Mouse (Mus musculus) kidney, adult 2 months (tissue): ENCODE measurements at regions not wholly inside any gene's neighbourhood (a gene's known extent, or its start where the extent isn't known, plus 50 kb on each side); places are given as distances from the start of the nearest gene placed in this dataset.

Source experiments
- CTCF ChIP-seq: fragments of 200-500 bp; conservative IDR thresholded peaks from 2 replicates; pipeline ENCODE4 v1.5.1; 2011; ENCODE audit warnings: low read depth, mild to moderate bottlenecking, control low read depth, low read length, moderate library complexity, mixed read lengths; ENCODE audit not compliant: insufficient read depth, insufficient read length
- POLR2A ChIP-seq: fragments of 200-500 bp; IDR thresholded peaks from one replicate; pipeline ENCODE4 v1.6.1; 2011; ENCODE audit warnings: low read depth, low read length, control low read depth

DNA sequence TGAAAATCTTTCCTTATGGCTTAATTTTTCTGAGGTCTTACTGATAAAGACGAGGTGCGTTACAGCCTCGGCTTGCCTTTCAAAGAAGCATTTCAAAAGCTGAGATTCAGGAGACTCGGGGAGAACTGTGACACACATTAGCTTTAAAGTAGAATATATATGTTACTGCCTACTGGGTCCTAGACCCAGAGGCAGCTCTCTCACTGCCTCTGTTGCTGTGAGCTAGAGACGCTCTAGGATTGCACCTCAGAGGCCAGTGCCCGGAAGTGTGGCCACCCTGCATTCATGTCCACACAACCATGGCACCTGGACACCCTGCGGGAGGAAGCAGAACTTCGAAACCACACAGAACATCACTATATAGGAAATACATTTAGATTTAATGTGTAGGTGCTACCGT lies 181.6 kb upstream of the Nrsn1 start:
- TF ChIP-seq CTCF (no peak), POLR2A (no peak)
